Mouse (Mus musculus): ENCODE measurements at regions not wholly inside any gene's neighbourhood (a gene's known extent, or its start where the extent isn't known, plus 50 kb on each side); places are given as distances from the start of the nearest gene placed in this dataset.

DNA sequence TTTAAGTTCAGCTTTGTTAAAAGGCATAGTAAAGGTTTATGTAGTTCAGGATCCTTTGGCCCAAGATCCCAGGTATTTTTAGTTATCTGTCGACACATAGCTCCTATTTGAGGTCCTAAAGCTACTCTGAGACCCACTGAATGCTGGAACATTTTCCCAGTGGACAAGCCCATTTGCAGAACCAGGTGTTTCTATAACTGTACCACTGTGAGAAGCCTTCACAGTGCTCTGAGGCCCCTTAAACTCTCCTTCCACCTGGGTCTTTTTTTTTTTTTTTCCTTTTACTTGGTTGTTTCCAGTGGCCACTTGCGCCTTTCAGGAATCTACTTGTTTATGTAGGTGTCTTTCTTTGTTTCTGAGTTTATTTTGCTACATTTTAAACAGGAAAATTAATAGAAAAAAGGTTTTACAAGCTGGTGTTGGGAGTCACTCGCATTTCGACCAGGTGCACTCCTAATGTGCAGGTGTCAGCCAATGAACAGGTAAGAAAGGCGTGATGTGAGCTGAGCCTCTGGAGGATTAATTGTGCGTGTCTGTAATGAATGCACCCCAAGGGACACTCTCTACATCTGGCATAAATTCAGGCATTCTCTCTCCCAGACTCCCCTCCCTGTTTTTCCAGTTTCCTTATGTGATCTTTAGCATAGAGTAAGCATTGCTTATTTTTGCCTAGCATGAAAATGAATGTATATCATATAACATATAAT lies 310.3 kb upstream of the Hand2 start:
- TF ChIP-seq CTCF (IDR thresholded peaks at IDR 0.05; ENCODE audit: low read depth, low read length) (no peak), POLR2A (IDR thresholded peaks at IDR 0.05; ENCODE audit: extremely low read depth, insufficient read depth, low read length) (no peak)
